ENCODE assay signal across 23 mouse cellular contexts in the genomic region with DNA sequence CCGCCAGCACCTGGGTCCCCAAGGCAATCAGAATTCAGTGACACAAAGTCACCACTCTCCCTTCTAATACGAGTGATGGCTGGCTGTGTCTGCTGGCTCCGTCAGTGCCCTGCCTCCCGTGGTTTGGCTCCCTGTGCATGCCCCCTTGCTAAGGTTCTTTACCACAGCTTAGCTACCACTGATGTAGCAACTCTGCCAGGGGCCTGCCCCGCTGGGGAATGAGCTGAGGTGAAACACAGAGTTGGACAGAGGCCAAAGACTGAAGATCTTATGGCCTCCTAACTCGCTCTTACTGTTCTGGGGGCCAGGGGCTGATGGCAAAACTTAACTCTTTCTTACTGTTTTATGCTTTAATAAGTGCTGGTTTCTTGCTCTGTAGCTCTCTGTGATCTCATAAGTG. TPM values are rescaled to one million over a fixed set of nuclear protein-coding genes. Genes with fewer than 3 reads are reported as not detected.
A peak's percentile ranks its signal among the peaks of the same experiment; 100 is the strongest.
DNase-seq lines count a peak whose midpoint lies in the region; ATAC-seq and TF ChIP-seq lines count a peak whose summit lies in the region.
"Had no signal": no experiment of that assay in that cellular context is flagged by ENCODE, and none has a peak within 500 bp of the region (broad histone marks: within the 10 kb centered on the region; RNA-seq: fewer than 3 reads in every experiment).

No protein-coding gene starts in this region.

- H3K9me3 ChIP-seq in embryonic facial prominence, embryonic 13.5 days: no peaks in the 10 kb centered on the region
- 0 out of 2 replicates have a peak, but pooled peaks cover 2% of the 10 kb centered on the region for H3K9me3 ChIP-seq in embryonic facial prominence, embryonic 10.5 days
- H3K9me3 ChIP-seq in kidney, embryonic 15.5 days (replicated peaks): 0 out of 2 replicates have a peak, but pooled peaks cover 4% of the 10 kb centered on the region
- H3K9me3 ChIP-seq: forebrain, embryonic 13.5 days; liver, embryonic 12.5 days; midbrain, embryonic 15.5 days; neural tube, embryonic 15.5 days; stomach, embryonic 15.5 days had no signal

- H3K4me3 ChIP-seq in embryonic facial prominence, embryonic 13.5 days: no peak overlapping the region
- no peak overlapping the region for H3K4me3 ChIP-seq in embryonic facial prominence, embryonic 10.5 days
- no peak overlapping the region for H3K4me3 ChIP-seq in kidney, embryonic 15.5 days (replicated peaks)
- H3K4me3 ChIP-seq: forebrain, embryonic 13.5 days; liver, embryonic 12.5 days; megakaryocyte, embryonic 14.5 days; midbrain, embryonic 15.5 days; neural tube, embryonic 15.5 days; stomach, embryonic 15.5 days had no signal

- CTCF ChIA-PET in Patski (lab: Charles Lee): no interaction called here

- H3K9ac ChIP-seq in embryonic facial prominence, embryonic 13.5 days: no peak overlapping the region
- H3K9ac ChIP-seq in kidney, embryonic 15.5 days: no peak overlapping the region
- H3K9ac ChIP-seq: forebrain, embryonic 13.5 days; liver, embryonic 12.5 days; midbrain, embryonic 15.5 days; neural tube, embryonic 15.5 days; stomach, embryonic 15.5 days had no signal

- no peak for TF ChIP-seq CTCF in Patski (IDR thresholded peaks at IDR 0.05)

- in situ Hi-C loops in Patski (cut with MboI; ENCODE audit: low pct_unique_long_range_greater_than_20kb): no loop called here

- H3K27ac ChIP-seq in embryonic facial prominence, embryonic 13.5 days: peak overlapping the region; percentile 49
- no peak overlapping the region for H3K27ac ChIP-seq in embryonic facial prominence, embryonic 10.5 days (replicated peaks)
- H3K27ac ChIP-seq in kidney, embryonic 15.5 days: peak overlapping the region; percentile 56; the same call in 1 of the 2 replicates
- H3K27ac ChIP-seq: forebrain, embryonic 13.5 days; liver, embryonic 12.5 days; midbrain, embryonic 15.5 days; neural tube, embryonic 15.5 days; stomach, embryonic 15.5 days had no signal

- peaks cover 11% of the 10 kb centered on the region for H3K4me1 ChIP-seq in embryonic facial prominence, embryonic 13.5 days
- no peaks in the 10 kb centered on the region for H3K4me1 ChIP-seq in embryonic facial prominence, embryonic 10.5 days
- 0 out of 2 replicates have a peak, but pooled peaks cover 2% of the 10 kb centered on the region for H3K4me1 ChIP-seq in kidney, embryonic 15.5 days
- H3K4me1 ChIP-seq: liver, embryonic 12.5 days; megakaryocyte, embryonic 14.5 days; midbrain, embryonic 15.5 days; stomach, embryonic 15.5 days had no signal

- H3K36me3 ChIP-seq in embryonic facial prominence, embryonic 13.5 days: no peaks in the 10 kb centered on the region
- no peaks in the 10 kb centered on the region for H3K36me3 ChIP-seq in embryonic facial prominence, embryonic 10.5 days (replicated peaks)
- H3K36me3 ChIP-seq in kidney, embryonic 15.5 days: no peaks in the 10 kb centered on the region
- H3K36me3 ChIP-seq: G1E; liver, embryonic 12.5 days; midbrain, embryonic 15.5 days; neural tube, embryonic 15.5 days; stomach, embryonic 15.5 days had no signal

- DNase-seq in embryonic facial prominence, embryonic 10.5 days (ENCODE audit: low spot score): no peak
- DNase-seq in kidney, postnatal 25 days: no peak
- DNase-seq in Patski (ENCODE audit: low read depth, low spot score): peak; percentile 28
- no peak for DNase-seq in cerebellum, adult 18-20 months
- no peak for DNase-seq in left cerebral cortex, postnatal 36 days (ENCODE audit: low spot score in 2 of 2)
- DNase-seq: embryo, embryonic 11 days; gastrocnemius, postnatal 36 days; kidney, adult 11 months; kidney, postnatal 14 days; lung, adult 2 months; spleen, adult 18-20 months; thymus, adult 2 months had no signal

- H3K4me2 ChIP-seq in embryonic facial prominence, embryonic 13.5 days: no peak overlapping the region
- no peak overlapping the region for H3K4me2 ChIP-seq in kidney, embryonic 15.5 days
- H3K4me2 ChIP-seq: forebrain, embryonic 13.5 days; heart, embryonic 11.5 days; liver, embryonic 12.5 days; midbrain, embryonic 15.5 days; neural tube, embryonic 15.5 days; stomach, embryonic 15.5 days had no signal

- H3K27me3 ChIP-seq in embryonic facial prominence, embryonic 13.5 days: no peaks in the 10 kb centered on the region
- no peaks in the 10 kb centered on the region for H3K27me3 ChIP-seq in embryonic facial prominence, embryonic 10.5 days (replicated peaks; ENCODE audit: low read depth, poor library complexity, severe bottlenecking)
- H3K27me3 ChIP-seq in kidney, embryonic 15.5 days: no peaks in the 10 kb centered on the region
- H3K27me3 ChIP-seq in Patski: peaks cover 4% of the 10 kb centered on the region
- H3K27me3 ChIP-seq: forebrain, embryonic 13.5 days; liver, embryonic 12.5 days; midbrain, embryonic 15.5 days; neural tube, embryonic 15.5 days; stomach, embryonic 15.5 days had no signal

- intact Hi-C loops in left cerebral cortex, postnatal 36 days (cut with DNase I): no loop called here

- POLR2A ChIA-PET in Patski (lab: Charles Lee): no interaction called here

- WGBS in embryonic facial prominence, embryonic 13.5 days: 29% methylated on average over 6 of the region's 6 CpGs
- 70% methylated on average over 6 of the region's 6 CpGs for WGBS in embryonic facial prominence, embryonic 10.5 days
- 51% methylated on average over 6 of the region's 6 CpGs for WGBS in kidney, embryonic 15.5 days

- no peak for ATAC-seq in embryonic facial prominence, embryonic 13.5 days (ENCODE audit: insufficient number of reproducible peaks, insufficient read depth, low FRiP score, low TSS enrichment, low read depth)
- ATAC-seq in kidney, embryonic 15.5 days (replicated peaks; ENCODE audit: low FRiP score): no peak
- no peak for ATAC-seq in Patski
- peak; percentile 32 to 60; a peak in 1 of 4 replicates for ATAC-seq in hematopoietic stem cell, adult 5-6 weeks (replicated peaks in 1 of 2; ENCODE audit: insufficient read depth in 1 of 2, low FRiP score in 2 of 2, low TSS enrichment in 1 of 2, low read depth in 1 of 2, poor library complexity in 2 of 2, severe bottlenecking in 2 of 2)
- ATAC-seq: forebrain, embryonic 13.5 days; liver, embryonic 12.5 days; midbrain, embryonic 15.5 days had no signal

RNA-seq across cellular contexts. Expression of gene Lbr, which starts 52.9 kb away (rescaled TPM):
- 93.1 and 106 TPM in 2 replicates for polyA plus RNA-seq in embryonic facial prominence, embryonic 13.5 days (2015; fragmentation: Nextera tagmentation; extraction: Ambion mirVana)
- 158 and 172 TPM in 2 replicates for polyA plus RNA-seq in embryonic facial prominence, embryonic 10.5 days (2016; fragmentation: Nextera tagmentation; extraction: Ambion mirVana)
- 112 and 114 TPM in 2 replicates for polyA plus RNA-seq in kidney, embryonic 15.5 days (2015; fragmentation: Nextera tagmentation; extraction: Ambion mirVana)
- polyA plus RNA-seq in Patski (2021): 34.0 TPM
- total RNA-seq in hematopoietic stem cell, adult 5-6 weeks (2017): 198 and 199 TPM in 2 replicates
- 10 to 100 TPM; 10.7 to 11.9 TPM for total RNA-seq in left cerebral cortex, postnatal 36 days (2021)

Comparison
In these comparisons a context has a peak if more than half of its experiments do, and no peak if none do; other contexts are left out.
1. ATAC-seq: peak in hematopoietic stem cell, adult 5-6 weeks (2 of 2); none in embryonic facial prominence, embryonic 13.5 days (single experiment), kidney, embryonic 15.5 days (single experiment) and Patski (single experiment).